Mouse (Mus musculus): Measurements from ENCODE around the gene Gm21095.
"Not testable (repeated sequence)": the region's sequence is repeated elsewhere in the genome, so short reads cannot be mapped to it uniquely, and the experiment has no call there.

Gene Gm21095

GRCm38 (mm10) chrY:84096979-84097378, at the start of gene Gm21095:
TSS of gene Gm21095 (plus strand) at chrY:84097279.
- not testable (repeated sequence) for DNase-seq (ENCODE audit: low read depth, low spot score)

Measured in retina, adult 2 months (tissue).